Mouse (Mus musculus) stomach, postnatal 0 days (tissue): ENCODE measurements around the gene Fam216a.

Source experiments
- CTCF ChIP-seq: IDR thresholded peaks from 2 replicates; pipeline ENCODE4 v1.5.1; 2016; ENCODE audit warnings: antibody characterized with exemption, low read depth, mild to moderate bottlenecking, moderate library complexity
- EP300 ChIP-seq: optimal IDR thresholded peaks from 2 replicates; pipeline ENCODE3; 2016; ENCODE audit warnings: antibody characterized with exemption

GRCm38 (mm10) chr5:122403362-122403761 lies 31.2 kb upstream of the Fam216a start:
- TF ChIP-seq CTCF (no peak), EP300 (no peak)
